Mouse (Mus musculus) limb, embryonic 13.5 days (tissue): Measurements from ENCODE around the gene Themis3. TPM values are rescaled to one million over a fixed set of nuclear protein-coding genes. Genes with fewer than 3 reads are reported as not detected.

ENCODE experiments used
- ATAC-seq: fragments of 200-750 bp; cut with Nextera tagmentation; 2 replicates; pipeline ENCODE4 v1.8.0; 2017; ENCODE audit warnings: low read depth, moderate number of reproducible peaks, moderate TSS enrichment; ENCODE audit not compliant: low FRiP score
- H3K27ac ChIP-seq: fragments of 300-500 bp; sonication (generic); 2 replicates; pipeline ENCODE4 v1.5.1; 2015; ENCODE audit warnings: inconsistent platforms, mild to moderate bottlenecking, moderate library complexity
- H3K27me3 ChIP-seq: fragments of 300-500 bp; sonication (generic); 2 replicates; pipeline ENCODE4 v1.6.1; 2015; ENCODE audit warnings: mild to moderate bottlenecking, inconsistent platforms
- H3K36me3 ChIP-seq: fragments of 300-500 bp; sonication (generic); 2 replicates; pipeline ENCODE4 v1.6.1; 2015; ENCODE audit warnings: inconsistent platforms, mild to moderate bottlenecking, moderate library complexity
- H3K4me1 ChIP-seq: fragments of 300-500 bp; sonication (generic); 2 replicates; pipeline ENCODE4 v1.6.1; 2015; ENCODE audit warnings: inconsistent platforms
- H3K4me2 ChIP-seq: fragments of 300-500 bp; sonication (generic); replicated peaks from 2 replicates; pipeline ENCODE4 v1.6.1; 2015; ENCODE audit warnings: inconsistent platforms, mild to moderate bottlenecking, moderate library complexity
- H3K4me3 ChIP-seq: fragments of 300-500 bp; sonication (generic); 2 replicates; pipeline ENCODE4 v1.5.1; 2015; ENCODE audit warnings: moderate library complexity, mild to moderate bottlenecking, inconsistent platforms
- H3K9ac ChIP-seq: fragments of 300-500 bp; sonication (generic); 2 replicates; pipeline ENCODE4 v1.6.1; 2015; ENCODE audit warnings: mild to moderate bottlenecking, inconsistent platforms
- H3K9me3 ChIP-seq: fragments of 300-500 bp; sonication (generic); 2 replicates; pipeline ENCODE4 v1.6.1; 2016; ENCODE audit warnings: inconsistent platforms
- whole genome bisulfite sequencing: fragments of 180-500 bp; shearing (Covaris S2); methylation state at CpG from one replicate; pipeline ENCODE4 v1.1.7; 2015; 5-methylcytosine and 5-hydroxymethylcytosine counted together
- polyA plus RNA-seq: library from polyadenylated mRNA; unstranded; fragments of >200 nt; fragmentation: Nextera tagmentation; extraction: Ambion mirVana; gene quantifications from 2 replicates; pipeline ENCODE4 v1.2.1, GENCODE M21; 2015

The Themis3 gene
- polyA plus RNA-seq, 1 experiment from 2014 or later: 0.10 TPM

DNA sequence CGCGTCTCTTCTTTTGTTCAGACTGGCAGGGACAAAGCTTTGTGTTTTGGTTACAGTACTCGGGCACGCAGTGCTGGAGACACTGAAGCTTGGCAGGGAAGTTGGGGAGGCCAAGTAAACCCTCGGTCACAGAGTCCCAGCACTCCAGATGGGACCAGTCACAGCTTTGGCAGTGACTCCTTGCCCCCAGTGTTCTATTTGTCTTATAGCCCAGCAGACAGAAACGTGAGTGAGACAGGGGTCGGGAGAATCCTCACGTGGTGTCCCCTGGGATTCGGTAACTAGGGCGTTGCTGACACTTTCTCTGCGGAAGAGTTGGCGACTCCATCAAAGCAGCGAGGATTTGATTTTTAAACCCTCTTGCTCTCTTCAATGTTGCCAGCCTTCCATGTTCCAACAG lies 8.3 kb downstream of the Themis3 start:
- Histone ChIP-seq H3K27ac (no peak overlapping the region), H3K4me3 (no peak overlapping the region), H3K4me2 (no peak overlapping the region), H3K9me3 (no peaks in the 10 kb centered on the region), H3K9ac (no peak overlapping the region), H3K27me3 (no peaks in the 10 kb centered on the region), H3K36me3 (no peaks in the 10 kb centered on the region), H3K4me1 (peaks cover 15% of the 10 kb centered on the region)
- no peak for ATAC-seq
- 90% methylated on average over 13 of the region's 13 CpGs for WGBS

DNA sequence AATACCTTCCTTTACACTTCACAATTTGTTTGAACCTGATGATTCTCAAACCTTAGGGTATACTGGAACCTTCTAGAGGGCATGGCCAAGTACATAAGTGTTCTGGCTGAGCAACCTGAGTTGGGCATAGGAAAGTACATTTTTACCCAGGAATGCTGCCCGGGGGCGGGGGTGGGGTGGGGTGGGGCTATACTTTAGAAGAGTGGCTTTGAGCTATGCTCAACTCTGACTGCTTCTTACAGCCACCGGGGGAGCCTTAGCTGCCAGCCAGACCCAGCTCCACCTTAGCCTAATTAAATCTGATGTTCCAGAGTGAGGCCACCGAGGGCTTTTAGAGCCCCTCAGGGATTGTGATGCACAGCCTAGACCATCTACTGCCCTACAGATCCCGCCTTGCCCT lies 13.4 kb downstream of the Themis3 start:
- WGBS: 64% methylated on average over 5 of the region's 5 CpGs
- Histone ChIP-seq H3K9ac (no peak overlapping the region), H3K9me3 (no peaks in the 10 kb centered on the region)

GRCm38 (mm10) chr17:66578007-66578406 lies 16.4 kb downstream of the Themis3 start:
- no peak overlapping the region for H3K4me3 ChIP-seq
- H3K4me2 ChIP-seq: no peak overlapping the region
- H3K27ac ChIP-seq: no peak overlapping the region
- H3K9ac ChIP-seq: no peak overlapping the region
- H3K9me3 ChIP-seq: no peaks in the 10 kb centered on the region
- no peaks in the 10 kb centered on the region for H3K36me3 ChIP-seq
- H3K4me1 ChIP-seq: peaks cover 8% of the 10 kb centered on the region; the same call in 1 of the 2 replicates
- 18% methylated on average over 6 of the region's 6 CpGs for whole genome bisulfite sequencing
- no peak for ATAC-seq
- peaks cover 18% of the 10 kb centered on the region for H3K27me3 ChIP-seq

More for the DNA sequence above, 13.4 kb downstream of the Themis3 start:
- Histone ChIP-seq H3K27ac (no peak overlapping the region), H3K27me3 (peaks cover 15% of the 10 kb centered on the region), H3K4me1 (peaks cover 8% of the 10 kb centered on the region; the same call in 1 of the 2 replicates), H3K36me3 (no peaks in the 10 kb centered on the region), H3K4me2 (no peak overlapping the region), H3K4me3 (no peak overlapping the region)
- ATAC-seq: no peak

GRCm38 (mm10) chr17:66577507-66577906 lies 16.9 kb downstream of the Themis3 start:
- Histone ChIP-seq H3K27ac (no peak overlapping the region), H3K9me3 (no peaks in the 10 kb centered on the region), H3K4me2 (no peak overlapping the region), H3K36me3 (no peaks in the 10 kb centered on the region), H3K4me3 (no peak overlapping the region), H3K4me1 (peaks cover 8% of the 10 kb centered on the region; the same call in 1 of the 2 replicates), H3K27me3 (peaks cover 18% of the 10 kb centered on the region), H3K9ac (no peak overlapping the region)
- ATAC-seq: no peak
- 78% methylated on average over 6 of the region's 6 CpGs for WGBS

- Histone ChIP-seq H3K9ac (no peak overlapping the region), H3K27me3 (peaks cover 8% of the 10 kb centered on the region; the same call in 1 of the 2 replicates), H3K4me1 (no peaks in the 10 kb centered on the region), H3K4me2 (no peak overlapping the region), H3K9me3 (no peaks in the 10 kb centered on the region), H3K4me3 (no peak overlapping the region), H3K36me3 (no peaks in the 10 kb centered on the region), H3K27ac (no peak overlapping the region)
- no peak for ATAC-seq
- WGBS: 59% methylated on average over 4 of the region's 4 CpGs
These were observed 21.8 kb downstream of the Themis3 start for GRCm38 (mm10) chr17:66572677-66573060.

- Histone ChIP-seq H3K27me3 (peaks cover 3% of the 10 kb centered on the region; the same call in 1 of the 2 replicates), H3K9me3 (no peaks in the 10 kb centered on the region), H3K27ac (no peak overlapping the region)
These were observed 22.4 kb downstream of the Themis3 start for GRCm38 (mm10) chr17:66571860-66572676.

DNA sequence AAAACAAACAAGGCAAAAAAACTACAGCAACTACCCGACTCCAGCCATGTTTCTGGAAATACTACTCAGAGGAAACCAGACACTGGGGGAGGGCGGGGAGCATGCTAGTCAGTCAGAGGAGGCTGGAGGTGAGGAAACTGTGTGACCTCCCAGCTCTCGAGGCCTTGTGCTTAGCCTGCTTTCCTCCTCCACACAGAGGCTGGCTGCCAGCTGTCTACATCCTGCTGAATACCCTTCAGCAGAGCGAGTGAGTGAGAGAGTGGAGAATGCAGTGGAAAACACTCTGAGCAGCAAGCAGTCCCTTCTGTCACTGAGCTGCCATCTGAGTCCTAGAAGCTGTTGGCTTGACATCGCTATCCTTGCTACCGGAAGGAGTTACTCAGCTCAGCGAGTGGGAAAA lies 30.2 kb downstream of the Themis3 start:
- no peak overlapping the region for H3K4me3 ChIP-seq
- no peak overlapping the region for H3K9ac ChIP-seq

More at GRCm38 (mm10) chr17:66571860-66572676, 22.4 kb downstream of the Themis3 start:
- H3K4me2 ChIP-seq: no peak overlapping the region
- no peak overlapping the region for H3K9ac ChIP-seq
- H3K36me3 ChIP-seq: no peaks in the 10 kb centered on the region
- 72% methylated on average over 11 of the region's 11 CpGs for WGBS
- no peaks in the 10 kb centered on the region for H3K4me1 ChIP-seq
- H3K4me3 ChIP-seq: no peak overlapping the region
- no peak for ATAC-seq

DNA sequence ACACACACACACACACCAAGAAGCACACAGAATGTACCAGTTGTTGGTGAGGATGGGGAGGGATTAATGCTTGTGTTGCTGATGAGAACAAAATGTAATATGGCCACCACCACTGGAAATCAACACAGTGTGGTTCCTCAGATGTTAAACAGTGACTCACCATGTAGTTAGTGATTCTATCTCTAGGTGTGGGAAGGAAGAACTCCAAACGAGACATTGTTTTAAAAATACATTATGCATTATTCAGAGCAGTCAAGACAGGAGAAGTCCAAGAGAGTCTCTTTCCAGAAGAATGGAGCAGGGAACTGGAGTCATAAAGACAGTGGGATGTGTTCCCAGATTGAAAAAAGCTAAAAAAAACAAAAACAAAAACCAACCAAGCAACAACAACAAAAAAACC lies 30.9 kb downstream of the Themis3 start:
- no peaks in the 10 kb centered on the region for H3K36me3 ChIP-seq
- no peak overlapping the region for H3K9ac ChIP-seq
- H3K4me2 ChIP-seq: no peak overlapping the region
- no peak overlapping the region for H3K4me3 ChIP-seq
- 75% methylated on average over 1 of the region's 1 CpGs for WGBS
- no peaks in the 10 kb centered on the region for H3K4me1 ChIP-seq
- no peaks in the 10 kb centered on the region for H3K27me3 ChIP-seq
- H3K9me3 ChIP-seq: no peaks in the 10 kb centered on the region
- ATAC-seq: no peak
- H3K27ac ChIP-seq: no peak overlapping the region

More for the DNA sequence above, 30.2 kb downstream of the Themis3 start:
- WGBS: 62% methylated on average over 7 of the region's 7 CpGs
- no peaks in the 10 kb centered on the region for H3K27me3 ChIP-seq
- no peaks in the 10 kb centered on the region for H3K4me1 ChIP-seq
- no peaks in the 10 kb centered on the region for H3K36me3 ChIP-seq
- H3K9me3 ChIP-seq: no peaks in the 10 kb centered on the region
- H3K27ac ChIP-seq: no peak overlapping the region
- no peak for ATAC-seq
- no peak overlapping the region for H3K4me2 ChIP-seq

DNA sequence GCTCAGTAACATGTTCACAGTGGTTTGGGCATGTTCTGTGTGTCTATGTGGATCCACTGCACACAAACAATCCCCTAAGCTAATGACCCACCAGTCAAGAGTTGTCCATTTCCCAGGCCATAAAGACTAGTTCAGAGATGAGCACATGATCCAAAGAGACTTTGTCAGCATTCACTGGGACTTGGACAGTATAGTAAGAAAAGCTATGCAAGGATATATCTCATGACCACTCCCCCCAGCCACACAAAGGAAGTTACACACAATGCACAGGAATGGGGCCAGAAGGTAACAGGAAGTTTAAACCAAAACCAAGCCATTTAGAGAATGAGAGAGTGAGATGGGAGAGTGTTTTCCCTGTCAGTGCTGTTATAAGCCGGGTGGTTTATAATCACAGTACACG lies 33.0 kb downstream of the Themis3 start:
- H3K4me2 ChIP-seq: no peak overlapping the region
- WGBS: 58% methylated on average over 2 of the region's 2 CpGs
- H3K9ac ChIP-seq: no peak overlapping the region
- no peaks in the 10 kb centered on the region for H3K9me3 ChIP-seq
- no peaks in the 10 kb centered on the region for H3K4me1 ChIP-seq
- no peak overlapping the region for H3K27ac ChIP-seq
- no peak overlapping the region for H3K4me3 ChIP-seq
- H3K36me3 ChIP-seq: no peaks in the 10 kb centered on the region
- ATAC-seq: no peak
- H3K27me3 ChIP-seq: no peaks in the 10 kb centered on the region

DNA sequence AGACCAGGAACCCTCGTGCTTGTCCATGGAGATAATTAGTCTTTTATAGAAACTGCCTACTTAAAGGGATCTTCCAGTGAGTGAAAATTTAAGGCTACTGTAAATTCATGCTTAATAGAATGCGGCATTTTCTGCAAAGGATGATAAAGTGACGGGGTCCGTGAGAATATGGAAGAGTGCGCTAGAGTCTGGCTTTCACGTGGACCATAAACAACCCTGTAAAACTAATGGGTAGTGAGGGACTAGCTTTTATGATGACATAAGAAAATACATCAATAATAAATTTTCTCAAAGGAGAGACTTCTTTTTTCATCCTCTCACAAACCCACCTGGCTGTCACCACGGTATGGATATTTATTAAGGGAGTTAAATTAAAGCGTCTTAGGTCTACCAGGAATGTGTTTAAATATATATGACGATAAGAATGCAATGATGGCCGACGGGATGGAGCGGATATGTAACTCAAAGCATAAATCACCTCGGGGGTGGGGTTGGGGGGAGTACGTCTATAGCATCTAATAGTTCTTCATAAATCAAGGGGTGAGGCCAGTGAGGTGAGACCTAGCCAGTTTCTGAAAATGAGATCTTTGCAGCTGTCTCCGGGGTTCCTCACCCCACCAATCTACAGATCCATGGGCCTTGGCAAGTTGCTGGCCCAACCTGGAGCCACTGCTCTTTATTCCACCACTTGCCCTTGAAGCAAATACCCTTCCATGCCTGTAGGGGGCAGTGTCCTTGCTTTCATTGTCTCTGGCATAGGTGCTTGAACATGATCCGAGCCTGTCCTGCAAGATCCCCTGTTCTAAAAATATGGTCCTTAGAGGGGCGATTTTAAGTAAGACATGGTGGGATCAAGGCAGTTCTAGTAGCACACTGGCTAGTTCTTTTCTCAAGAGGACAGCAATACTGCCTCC lies 35.8 kb downstream of the Themis3 start:
- ATAC-seq: no peak
- 86% methylated on average over 17 of the region's 17 CpGs for WGBS
- Histone ChIP-seq H3K4me2 (no peak overlapping the region), H3K9ac (no peak overlapping the region), H3K4me1 (no peaks in the 10 kb centered on the region), H3K27ac (no peak overlapping the region), H3K9me3 (no peaks in the 10 kb centered on the region), H3K36me3 (no peaks in the 10 kb centered on the region), H3K4me3 (no peak overlapping the region), H3K27me3 (no peaks in the 10 kb centered on the region)

DNA sequence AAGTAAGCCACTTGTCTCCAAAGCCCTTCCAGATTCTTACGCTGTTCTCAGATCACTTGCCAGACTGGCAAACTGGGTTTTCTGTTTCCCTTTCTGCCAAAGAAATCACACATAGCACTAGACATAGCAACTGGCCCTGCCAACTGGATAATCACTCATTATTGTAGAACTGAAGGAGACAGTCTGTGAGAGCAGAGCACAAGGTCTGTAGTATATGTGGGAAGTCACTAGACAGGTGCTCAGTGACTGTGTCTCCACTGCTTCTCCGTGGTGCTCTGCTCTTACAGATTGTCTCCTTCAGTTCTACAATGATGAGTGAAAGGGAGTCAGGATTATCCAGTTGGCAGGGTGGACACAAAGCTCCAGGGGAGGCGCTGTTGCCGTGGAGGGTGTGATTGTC lies 41.7 kb downstream of the Themis3 start:
- Histone ChIP-seq H3K9me3 (no peaks in the 10 kb centered on the region), H3K4me1 (no peaks in the 10 kb centered on the region), H3K27me3 (no peaks in the 10 kb centered on the region), H3K4me3 (no peak overlapping the region), H3K4me2 (no peak overlapping the region), H3K27ac (no peak overlapping the region), H3K9ac (no peak overlapping the region), H3K36me3 (no peaks in the 10 kb centered on the region)
- 76% methylated on average over 4 of the region's 4 CpGs for WGBS
- no peak for ATAC-seq

GRCm38 (mm10) chr17:66550486-66550885 lies 43.9 kb downstream of the Themis3 start:
- H3K4me3 ChIP-seq: no peak overlapping the region
- H3K4me2 ChIP-seq: no peak overlapping the region
- H3K36me3 ChIP-seq: no peaks in the 10 kb centered on the region
- H3K4me1 ChIP-seq: no peaks in the 10 kb centered on the region
- ATAC-seq: no peak
- no peaks in the 10 kb centered on the region for H3K9me3 ChIP-seq
- WGBS: 87% methylated on average over 5 of the region's 5 CpGs
- no peak overlapping the region for H3K27ac ChIP-seq
- H3K9ac ChIP-seq: no peak overlapping the region
- H3K27me3 ChIP-seq: no peaks in the 10 kb centered on the region
